Mouse (Mus musculus) ovary, adult 18-20 months (tissue): ENCODE results near the gene Myzap.
"Not testable (repeated sequence)": the region's sequence is repeated elsewhere in the genome, so short reads cannot be mapped to it uniquely, and the experiment has no call there.

ENCODE experiments used
- DNase-seq: peaks from one replicate; pipeline ENCODE4 v3.0.0; 2022; ENCODE audit warnings: low spot score, mixed read lengths

The Myzap gene

GRCm38 (mm10) chr9:71591938-71592548 lies at the start of gene Myzap:
Myzap (minus strand) TSS chr9:71592360.
- peak; percentile 87 for DNase-seq

DNA sequence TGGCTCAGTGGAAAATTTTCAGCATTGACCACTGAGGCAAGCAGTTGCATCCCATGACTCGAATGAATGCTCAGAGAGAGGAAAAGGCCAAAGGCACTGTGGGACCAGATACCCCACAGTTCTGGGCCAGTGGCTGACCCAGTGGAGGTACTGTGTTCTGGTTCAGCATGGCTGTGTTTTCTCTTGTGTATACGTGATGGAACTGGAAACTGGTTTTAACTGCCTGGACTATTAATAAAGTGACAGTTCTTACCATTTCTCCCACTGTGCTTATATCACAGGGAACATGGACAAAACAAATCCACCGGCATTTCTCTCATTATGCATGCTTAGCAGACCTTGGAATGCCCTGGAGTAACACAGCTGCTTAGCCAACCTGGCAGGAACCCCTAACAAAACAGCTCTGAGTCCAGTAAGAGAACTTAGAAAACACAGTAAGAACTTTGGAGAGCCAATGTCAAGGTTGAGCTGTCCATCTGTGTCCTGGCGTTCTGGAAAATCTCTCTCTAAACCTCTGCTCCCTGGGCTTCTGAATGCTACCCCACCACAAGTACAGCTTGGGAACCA lies 48.3 kb upstream of the Myzap start:
- no peak for DNase-seq

DNA sequence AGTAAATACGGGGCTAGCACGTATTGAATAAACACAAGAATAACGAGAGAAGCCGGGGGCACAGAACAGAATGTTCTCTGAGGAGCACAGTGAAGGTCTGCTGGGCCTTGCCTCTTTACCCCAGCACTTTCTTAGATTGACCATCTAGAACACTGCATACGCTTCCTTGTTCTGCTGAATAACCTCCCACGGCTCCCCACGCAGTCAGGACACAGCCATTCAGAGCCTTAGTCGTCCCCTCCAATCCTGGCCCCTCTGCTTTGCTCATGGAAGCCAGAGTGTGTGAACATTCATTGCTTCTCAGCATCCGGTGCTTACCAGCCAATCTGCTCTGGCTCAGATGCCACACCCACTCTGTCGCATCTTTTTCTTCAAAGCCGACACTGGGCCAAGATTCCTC lies 46.0 kb upstream of the Myzap start:
- DNase-seq: no peak

DNA sequence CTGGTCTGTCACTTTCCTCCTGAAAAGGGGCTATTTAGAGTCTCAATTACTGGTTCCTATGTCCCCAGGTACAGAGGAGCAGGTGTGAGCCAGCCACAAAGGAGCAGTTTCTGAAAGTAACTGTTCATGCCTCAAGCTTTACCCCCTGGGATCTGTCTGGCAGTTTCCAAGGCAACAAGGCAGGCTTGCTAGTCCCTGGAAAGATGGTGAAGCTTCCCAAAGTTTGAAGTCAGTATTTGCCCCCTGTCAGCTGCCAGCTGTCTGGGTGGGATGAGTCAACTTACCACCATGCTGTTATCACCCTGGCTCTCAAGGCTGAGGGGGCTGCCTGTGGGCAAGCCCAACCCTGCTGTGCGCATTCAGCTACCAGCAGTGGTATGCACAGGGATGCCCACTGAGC lies 44.7 kb upstream of the Myzap start:
- DNase-seq: no peak

- no peak for DNase-seq
Measured at GRCm38 (mm10) chr9:71635627-71636026, 43.5 kb upstream of the Myzap start.

- DNase-seq: no peak
Measured at GRCm38 (mm10) chr9:71634916-71635315, 42.8 kb upstream of the Myzap start.

GRCm38 (mm10) chr9:71628921-71629320 lies 36.8 kb upstream of the Myzap start:
- DNase-seq: no peak

DNA sequence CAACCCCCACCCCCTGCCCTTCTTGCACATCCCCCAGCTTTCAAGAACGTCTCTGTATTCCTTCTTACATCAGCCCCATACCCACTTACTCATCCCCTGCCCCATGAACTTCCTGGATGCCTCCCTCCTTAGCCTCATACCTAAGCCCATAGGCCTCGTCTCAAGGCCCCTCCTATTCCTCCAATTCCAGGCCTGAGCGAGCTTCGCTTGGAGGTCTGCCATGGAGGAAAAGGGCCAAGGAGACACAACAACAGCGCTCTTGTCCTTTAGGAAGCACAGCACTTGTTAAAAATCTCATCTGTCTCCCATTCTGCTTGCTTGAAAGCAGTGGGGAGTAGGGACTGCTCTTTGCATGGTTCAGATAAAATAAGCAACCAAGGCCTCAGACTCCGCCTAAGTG lies 36.1 kb upstream of the Myzap start:
- DNase-seq: no peak

- DNase-seq: no peak
Measured at GRCm38 (mm10) chr9:71625961-71626360, 33.8 kb upstream of the Myzap start.

- DNase-seq: peak; percentile 35
Measured at GRCm38 (mm10) chr9:71624793-71625495, 32.8 kb upstream of the Myzap start.

DNA sequence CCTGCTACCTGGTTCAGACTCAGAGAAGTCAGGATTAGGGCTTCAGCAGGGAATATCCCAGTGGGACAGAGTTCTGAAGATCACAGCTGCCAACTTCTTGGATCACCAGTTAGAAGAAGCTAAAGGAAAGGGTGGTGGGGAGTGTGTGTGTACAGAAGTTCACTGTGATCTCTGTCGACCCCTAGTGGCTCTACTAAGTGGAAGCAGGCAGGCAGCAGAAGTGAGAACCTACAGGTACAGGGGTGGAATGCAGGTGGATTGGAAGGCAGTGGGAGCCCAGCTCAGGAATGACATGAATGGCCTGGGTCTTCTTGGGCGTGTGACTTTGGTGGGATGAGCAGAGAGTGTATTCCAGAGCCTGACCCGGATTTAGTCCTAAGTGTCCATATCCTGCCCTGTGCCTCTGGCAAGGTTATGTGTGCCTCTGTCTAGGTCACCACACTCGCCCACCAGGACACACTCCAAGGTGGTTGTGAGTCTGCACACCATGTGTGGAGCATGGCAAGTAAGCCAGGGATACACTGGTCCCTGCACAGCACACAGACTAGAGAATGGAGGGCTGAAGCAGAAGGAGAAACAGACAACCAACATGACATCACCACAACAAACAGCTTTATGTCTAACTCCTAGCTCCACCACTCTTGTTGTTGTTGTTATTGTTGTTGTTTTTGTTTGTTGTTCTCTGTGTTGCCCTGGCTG lies 31.9 kb upstream of the Myzap start:
- no peak for DNase-seq

DNA sequence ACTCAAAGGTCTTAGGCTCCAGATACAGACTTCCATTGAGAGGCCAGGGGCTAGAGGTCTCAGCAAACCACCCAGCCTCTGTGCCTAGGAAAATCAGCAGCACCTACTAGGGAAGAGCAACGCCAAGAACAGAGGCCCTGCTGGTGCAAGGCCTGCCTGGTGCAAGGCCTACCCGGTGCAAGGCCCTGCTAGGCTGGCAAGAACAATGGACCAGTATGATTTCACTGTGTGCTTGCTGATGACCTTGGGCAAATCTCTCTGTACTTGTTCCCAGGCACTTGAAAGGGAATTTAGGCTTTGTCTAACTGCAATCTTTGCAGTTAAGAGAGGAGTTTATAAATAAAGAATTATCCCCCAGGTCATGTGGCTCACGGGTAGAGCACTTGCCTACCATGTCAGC lies 30.4 kb upstream of the Myzap start:
- DNase-seq: peak; percentile 37

- DNase-seq: no peak
Measured at GRCm38 (mm10) chr9:71621968-71622367, 29.8 kb upstream of the Myzap start.

- DNase-seq: not testable (repeated sequence)
Measured at GRCm38 (mm10) chr9:71620116-71620515, 28.0 kb upstream of the Myzap start.

GRCm38 (mm10) chr9:71617363-71617762 lies 25.2 kb upstream of the Myzap start:
- DNase-seq: no peak

- DNase-seq: peak; percentile 49
Measured at GRCm38 (mm10) chr9:71616185-71616584, 24.0 kb upstream of the Myzap start.

GRCm38 (mm10) chr9:71614643-71615042 lies 22.5 kb upstream of the Myzap start:
- no peak for DNase-seq

DNA sequence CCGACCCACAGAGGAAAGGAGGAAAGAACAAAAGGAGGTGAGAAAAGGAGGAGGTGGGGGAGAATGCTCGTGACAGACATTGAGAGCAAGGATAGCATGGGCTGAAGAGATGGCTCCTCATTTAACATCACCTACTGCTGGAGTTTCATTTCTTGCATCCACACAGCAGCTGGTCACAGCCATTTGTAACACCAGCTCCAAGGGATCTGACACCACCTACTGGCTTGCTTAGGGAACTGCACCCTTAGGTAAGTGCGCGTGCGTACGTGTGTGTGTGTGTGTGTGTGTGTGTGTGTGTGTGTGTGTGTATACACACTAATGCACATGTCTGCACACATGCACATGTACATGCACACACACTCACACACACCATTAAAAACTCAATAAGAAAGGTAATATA lies 20.8 kb upstream of the Myzap start:
- no peak for DNase-seq

- no peak for DNase-seq
Measured at GRCm38 (mm10) chr9:71611876-71612275, 19.7 kb upstream of the Myzap start.

DNA sequence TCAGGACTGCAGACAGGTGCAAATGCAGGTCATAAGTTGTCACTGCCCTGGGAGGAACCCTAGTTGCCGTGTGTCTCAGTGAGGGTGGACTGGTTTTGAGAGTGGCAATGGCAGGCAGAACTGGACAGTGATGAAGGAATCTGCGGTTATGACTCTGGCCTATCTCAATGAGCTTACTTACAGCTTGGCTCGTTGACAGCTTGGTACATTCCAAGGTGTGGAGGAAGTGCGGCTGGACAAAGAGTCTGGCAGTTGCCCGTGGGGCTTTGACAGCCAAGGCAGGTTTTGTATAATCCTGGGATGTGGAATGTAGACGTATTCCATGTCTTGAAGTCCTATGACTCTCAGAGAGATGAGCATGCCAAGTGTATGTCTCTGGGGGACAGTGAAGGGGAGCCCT lies 16.9 kb upstream of the Myzap start:
- no peak for DNase-seq

DNA sequence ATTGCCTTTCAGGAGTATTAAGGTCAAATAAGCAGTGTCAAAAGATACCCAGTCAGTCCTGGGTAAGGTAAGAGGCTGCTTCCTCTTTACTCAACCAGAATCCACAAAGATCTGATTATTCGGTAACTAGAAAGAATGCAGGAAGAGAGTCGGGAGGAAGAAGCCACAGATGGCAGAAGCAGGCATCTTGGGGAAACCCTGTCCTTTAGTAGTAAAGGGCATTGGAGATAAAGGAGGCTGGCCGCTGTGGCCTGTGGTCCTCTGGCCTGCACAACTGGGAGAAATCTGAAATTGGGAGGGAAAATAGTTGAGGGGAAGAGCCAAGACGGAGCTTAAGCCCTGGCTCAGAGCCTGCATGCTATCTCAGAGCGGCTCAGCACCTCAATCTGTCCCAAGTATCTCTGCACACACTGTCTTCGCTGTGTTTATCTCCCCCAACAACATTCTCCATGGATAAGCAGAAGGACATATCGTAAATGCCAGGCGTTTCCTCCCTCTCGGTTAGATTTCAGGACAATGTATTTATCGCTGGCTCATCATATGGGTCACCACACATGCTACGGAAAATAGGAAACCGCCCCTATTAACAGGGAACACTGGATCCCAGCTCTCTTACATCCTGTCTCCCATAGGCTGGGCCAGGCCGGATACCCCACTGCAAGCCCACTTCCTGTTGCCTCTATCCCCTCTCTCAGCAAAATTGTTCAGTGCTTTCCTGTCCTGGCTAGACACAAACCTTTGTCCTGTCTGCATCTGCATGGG lies 14.3 kb upstream of the Myzap start:
- no peak for DNase-seq

DNA sequence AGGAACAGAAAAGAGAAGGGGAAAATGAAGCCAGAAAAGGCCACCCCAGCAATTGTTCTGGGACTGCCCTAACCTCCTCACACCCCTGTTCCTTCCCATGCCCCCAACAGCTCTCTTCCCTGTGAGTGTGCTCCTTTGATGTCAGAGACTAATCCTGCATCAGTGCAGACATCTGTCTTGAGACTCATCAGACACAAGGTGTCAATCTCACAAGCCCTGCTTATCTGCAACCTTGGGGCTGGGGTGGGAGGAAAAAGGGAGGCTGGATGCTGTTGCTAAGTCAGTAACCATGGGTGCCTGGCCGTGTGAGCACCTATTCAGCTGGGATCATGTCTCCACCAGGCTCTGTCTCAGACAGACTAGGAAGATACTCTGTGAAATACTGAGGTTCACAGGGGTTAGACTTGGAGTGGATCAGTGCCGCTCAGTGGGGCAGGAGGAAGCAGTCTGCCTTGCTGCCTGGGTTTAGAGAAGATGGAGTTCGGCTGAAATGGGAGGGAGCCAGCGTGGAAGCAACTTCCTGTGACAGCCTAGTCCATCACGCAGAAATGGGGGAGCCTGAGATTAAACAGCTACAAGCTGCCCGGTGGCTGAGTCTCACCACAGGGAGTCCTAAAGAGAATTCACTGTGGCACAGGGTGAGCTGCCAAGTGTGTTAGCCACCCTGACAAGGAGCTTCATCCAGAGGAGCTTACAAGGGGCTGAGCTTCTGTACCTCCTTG lies 12.9 kb upstream of the Myzap start:
- DNase-seq: no peak
